Mouse (Mus musculus): Measurements from ENCODE around the gene Kremen1. TPM values are rescaled to one million over a fixed set of nuclear protein-coding genes. Genes with fewer than 3 reads are reported as not detected.

Gene Kremen1
- total and polyA plus RNA-seq, 2 experiments from 2014 or later, result 2.3 to 11.2 TPM

DNA sequence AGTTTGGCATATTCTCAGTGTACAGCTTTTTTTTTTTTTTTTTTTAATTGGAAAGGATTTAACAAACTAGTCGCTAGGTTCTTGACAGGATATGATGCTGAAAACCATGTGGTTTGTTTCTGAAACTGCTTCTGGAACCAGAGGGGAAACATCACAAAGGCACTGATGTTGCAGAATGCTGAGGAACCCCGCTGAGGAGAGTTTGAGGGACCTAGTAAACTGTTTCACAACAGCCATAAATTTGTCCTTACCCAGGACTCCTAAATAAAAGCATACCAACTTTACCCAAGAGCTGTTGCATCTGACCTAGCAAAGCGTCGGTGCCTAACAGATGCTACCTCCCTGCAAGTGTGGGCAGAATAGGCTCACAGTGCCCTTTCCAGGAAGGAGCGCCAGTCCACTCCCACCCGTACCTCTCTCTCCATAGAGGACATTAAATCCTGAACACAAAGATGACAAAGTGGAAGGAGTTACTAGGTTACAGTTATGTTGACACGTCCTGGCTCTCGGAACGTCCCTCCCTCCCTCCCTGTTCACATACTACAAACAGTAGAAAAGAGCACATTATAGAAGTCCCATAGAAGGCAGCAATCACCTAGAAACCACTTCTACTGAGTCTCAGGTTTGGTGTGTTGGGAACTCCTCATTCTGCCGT, 1.3 kb downstream of the Kremen1 start:
- WGBS, result 56% methylated on average over 10 of the region's 10 CpGs
- Histone ChIP-seq H3K4me2 (ENCODE audit: low read depth, low read length, poor library complexity, severe bottlenecking) (peak overlapping the region; percentile 85), H3K36me3 (ENCODE audit: insufficient read depth, low read length) (no peaks in the 10 kb centered on the region), H3K4me3 (ENCODE audit: low read depth, low read length) (no peak overlapping the region; the same call in 1 of the 2 replicates), H3K4me1 (ENCODE audit: insufficient read depth, low read length) (peaks cover 3% of the 10 kb centered on the region; the same call in 1 of the 2 replicates), H3K27me3 (ENCODE audit: insufficient read depth, low read length) (no peaks in the 10 kb centered on the region), H3K27ac (ENCODE audit: low read depth, low read length) (no peak overlapping the region), H3K9me3 (ENCODE audit: low read length) (no peaks in the 10 kb centered on the region), H3K9ac (replicated peaks; ENCODE audit: low read length, poor library complexity, severe bottlenecking) (no peak overlapping the region)
- DNase-seq (ENCODE audit: low spot score) (no peak), ATAC-seq (ENCODE audit: low FRiP score) (no peak)
- TF ChIP-seq CTCF (IDR thresholded peaks at IDR 0.05), result no peak

DNA sequence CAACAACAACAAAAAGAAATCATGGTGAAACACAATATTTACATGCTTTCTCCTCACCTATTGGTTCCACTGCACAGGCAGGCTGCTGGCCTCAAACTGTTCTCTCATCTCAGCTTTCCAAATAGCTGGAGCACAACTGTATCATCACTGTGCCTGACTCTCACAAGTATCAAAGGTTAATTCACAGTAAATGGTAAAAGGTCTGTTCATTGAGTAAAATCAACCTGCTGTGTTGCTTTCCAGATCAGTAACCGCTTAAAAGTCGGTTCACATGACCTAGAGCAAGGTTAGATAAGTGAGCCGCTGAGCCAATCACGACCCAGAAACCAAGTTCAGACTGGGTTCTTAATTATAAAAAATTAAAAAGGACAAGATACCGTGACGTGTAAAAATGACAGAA, 3.3 kb downstream of the Kremen1 start:
- DNase-seq (ENCODE audit: low spot score) (no peak), ATAC-seq (ENCODE audit: low FRiP score) (no peak)
- 95% methylated on average over 6 of the region's 6 CpGs for WGBS
- Histone ChIP-seq H3K36me3 (ENCODE audit: insufficient read depth, low read length) (no peaks in the 10 kb centered on the region), H3K9me3 (ENCODE audit: low read length) (no peaks in the 10 kb centered on the region), H3K4me3 (ENCODE audit: low read depth, low read length) (no peak overlapping the region), H3K9ac (replicated peaks; ENCODE audit: low read length, poor library complexity, severe bottlenecking) (no peak overlapping the region), H3K4me1 (ENCODE audit: insufficient read depth, low read length) (peaks cover 3% of the 10 kb centered on the region; the same call in 1 of the 2 replicates), H3K4me2 (ENCODE audit: low read depth, low read length, poor library complexity, severe bottlenecking) (no peak overlapping the region), H3K27ac (ENCODE audit: low read depth, low read length) (no peak overlapping the region), H3K27me3 (ENCODE audit: insufficient read depth, low read length) (no peaks in the 10 kb centered on the region)
- no peak for TF ChIP-seq CTCF (IDR thresholded peaks at IDR 0.05)

DNA sequence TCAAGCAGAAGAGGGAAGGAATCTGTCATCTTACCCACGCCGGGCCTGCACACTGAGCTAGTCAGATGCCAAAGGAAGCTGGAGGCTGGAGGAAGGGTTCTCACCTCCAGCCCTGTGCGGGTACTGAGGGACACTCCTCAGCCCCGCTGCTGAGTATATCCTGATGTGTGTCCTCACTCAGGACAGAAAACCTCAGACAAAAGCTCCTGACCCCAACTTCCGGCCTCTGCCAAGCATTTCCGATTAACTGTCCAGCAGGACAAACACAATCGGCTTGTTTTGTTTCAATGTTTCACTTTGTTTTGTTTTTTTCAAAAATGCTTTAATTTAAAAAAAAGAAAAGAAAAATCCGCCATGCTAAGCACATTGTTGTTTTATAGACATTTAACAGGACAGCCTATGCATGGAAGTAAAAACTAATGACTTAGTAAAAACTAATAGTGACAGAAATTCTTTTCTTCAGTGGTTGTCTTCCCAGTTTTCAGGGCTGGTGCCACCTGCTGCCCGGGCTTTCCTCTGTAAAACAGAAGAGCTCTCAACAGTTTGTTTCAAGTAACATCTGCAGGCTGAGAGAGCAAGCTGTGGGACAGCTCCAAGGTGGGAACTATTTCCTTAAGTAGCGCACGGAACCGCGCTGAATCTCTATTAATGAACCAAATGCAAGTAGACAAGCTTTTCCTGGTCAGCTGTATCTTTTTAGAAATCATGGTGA, 4.1 kb downstream of the Kremen1 start:
- peaks cover 3% of the 10 kb centered on the region; the same call in 1 of the 2 replicates for H3K4me1 ChIP-seq (ENCODE audit: insufficient read depth, low read length)
- H3K9ac ChIP-seq (replicated peaks; ENCODE audit: low read length, poor library complexity, severe bottlenecking), result no peak overlapping the region
- WGBS, result 87% methylated on average over 13 of the region's 13 CpGs
- no peak overlapping the region for H3K27ac ChIP-seq (ENCODE audit: low read depth, low read length)
- H3K4me3 ChIP-seq (ENCODE audit: low read depth, low read length), result no peak overlapping the region
- peak; percentile 9; the same call in 1 of the 2 replicates for TF ChIP-seq CTCF (IDR thresholded peaks at IDR 0.05)
- H3K9me3 ChIP-seq (ENCODE audit: low read length), result no peaks in the 10 kb centered on the region
- H3K36me3 ChIP-seq (ENCODE audit: insufficient read depth, low read length), result no peaks in the 10 kb centered on the region
- H3K4me2 ChIP-seq (ENCODE audit: low read depth, low read length, poor library complexity, severe bottlenecking), result no peak overlapping the region
- H3K27me3 ChIP-seq (ENCODE audit: insufficient read depth, low read length), result no peaks in the 10 kb centered on the region
- ATAC-seq (ENCODE audit: low FRiP score) (no peak), DNase-seq (ENCODE audit: low spot score) (no peak)

DNA sequence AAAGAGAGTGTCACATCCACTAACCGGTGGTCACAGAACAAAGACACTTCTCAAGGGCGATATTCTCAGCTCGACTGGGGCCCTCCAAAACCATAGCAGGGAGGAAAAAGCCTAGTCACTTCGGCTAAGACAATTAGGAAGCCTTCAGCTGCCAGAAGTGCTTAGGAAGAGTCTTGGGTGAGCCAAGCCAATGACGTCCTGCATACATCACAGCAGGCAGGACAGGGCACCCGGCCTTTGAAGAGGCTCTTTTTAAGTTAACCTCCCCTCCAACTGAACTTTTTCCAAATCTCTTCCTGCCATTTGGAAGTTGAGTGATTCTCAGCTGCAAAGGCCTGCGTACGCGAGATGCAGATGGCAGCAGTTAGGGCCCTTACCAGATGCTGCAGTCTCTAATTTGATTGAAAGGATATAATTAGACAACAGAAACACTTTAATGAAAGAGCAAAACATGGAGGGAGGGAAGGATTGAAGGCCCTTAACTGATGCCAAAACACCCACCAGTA, 5.8 kb downstream of the Kremen1 start:
- 41% methylated on average over 9 of the region's 9 CpGs for WGBS
- Histone ChIP-seq H3K4me2 (ENCODE audit: low read depth, low read length, poor library complexity, severe bottlenecking) (no peak overlapping the region), H3K36me3 (ENCODE audit: insufficient read depth, low read length) (no peaks in the 10 kb centered on the region), H3K27ac (ENCODE audit: low read depth, low read length) (no peak overlapping the region), H3K9me3 (ENCODE audit: low read length) (no peaks in the 10 kb centered on the region), H3K4me1 (ENCODE audit: insufficient read depth, low read length) (peaks cover 3% of the 10 kb centered on the region; the same call in 1 of the 2 replicates), H3K27me3 (ENCODE audit: insufficient read depth, low read length) (no peaks in the 10 kb centered on the region), H3K4me3 (ENCODE audit: low read depth, low read length) (no peak overlapping the region), H3K9ac (replicated peaks; ENCODE audit: low read length, poor library complexity, severe bottlenecking) (no peak overlapping the region)
- no peak for TF ChIP-seq CTCF (IDR thresholded peaks at IDR 0.05)
- DNase-seq (ENCODE audit: low spot score), result peak; percentile 37
- ATAC-seq (ENCODE audit: low FRiP score), result no peak

DNA sequence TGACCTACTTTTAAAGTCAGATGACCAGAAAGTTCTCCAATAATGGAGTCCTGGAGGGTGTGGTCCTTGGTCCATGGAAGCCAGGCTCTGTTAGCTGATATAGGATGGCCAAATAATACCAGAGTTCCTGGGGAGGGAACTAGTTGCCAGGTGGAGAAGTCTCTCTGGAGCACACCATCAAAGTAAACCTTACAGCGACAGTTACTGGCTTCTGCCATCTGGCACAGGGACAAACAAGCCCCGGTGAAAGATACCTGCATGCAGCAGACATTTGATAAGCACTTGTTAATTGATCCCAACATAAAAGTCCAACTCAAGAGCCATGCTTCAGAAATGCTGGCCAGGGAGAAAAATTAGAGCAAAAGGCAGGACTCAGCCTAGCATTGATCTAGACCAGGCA, 7.3 kb downstream of the Kremen1 start:
- no peak for ATAC-seq (ENCODE audit: low FRiP score)
- Histone ChIP-seq H3K27ac (ENCODE audit: low read depth, low read length) (no peak overlapping the region), H3K4me2 (ENCODE audit: low read depth, low read length, poor library complexity, severe bottlenecking) (no peak overlapping the region), H3K9me3 (ENCODE audit: low read length) (no peaks in the 10 kb centered on the region), H3K4me1 (ENCODE audit: insufficient read depth, low read length) (peaks cover 3% of the 10 kb centered on the region; the same call in 1 of the 2 replicates), H3K36me3 (ENCODE audit: insufficient read depth, low read length) (no peaks in the 10 kb centered on the region), H3K9ac (replicated peaks; ENCODE audit: low read length, poor library complexity, severe bottlenecking) (no peak overlapping the region), H3K27me3 (ENCODE audit: insufficient read depth, low read length) (no peaks in the 10 kb centered on the region), H3K4me3 (ENCODE audit: low read depth, low read length) (no peak overlapping the region)
- 91% methylated on average over 2 of the region's 2 CpGs for WGBS
- TF ChIP-seq CTCF (IDR thresholded peaks at IDR 0.05), result no peak
- no peak for DNase-seq (ENCODE audit: low spot score)

DNA sequence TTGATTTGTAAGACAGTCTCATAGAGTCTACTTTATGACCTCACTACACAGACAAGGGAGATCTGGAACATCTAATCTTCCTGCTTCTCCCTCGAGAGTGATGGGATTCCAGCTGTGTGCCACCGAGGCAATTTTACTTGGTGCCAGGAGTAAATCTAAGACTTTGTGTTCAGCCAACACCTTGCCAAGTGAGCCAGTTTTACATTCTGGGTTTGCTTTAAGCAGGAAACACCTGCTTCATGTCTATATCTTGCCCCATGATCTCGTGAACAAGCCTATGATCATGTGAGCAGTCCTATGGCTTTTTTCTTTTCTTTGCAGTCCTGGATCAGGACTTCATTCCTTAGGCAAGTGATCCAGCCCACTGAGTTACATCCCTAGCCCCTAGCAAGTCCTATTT, 7.8 kb downstream of the Kremen1 start:
- Histone ChIP-seq H3K36me3 (ENCODE audit: insufficient read depth, low read length) (no peaks in the 10 kb centered on the region), H3K4me1 (ENCODE audit: insufficient read depth, low read length) (peaks cover 3% of the 10 kb centered on the region; the same call in 1 of the 2 replicates), H3K9ac (replicated peaks; ENCODE audit: low read length, poor library complexity, severe bottlenecking) (no peak overlapping the region), H3K27me3 (ENCODE audit: insufficient read depth, low read length) (no peaks in the 10 kb centered on the region), H3K4me2 (ENCODE audit: low read depth, low read length, poor library complexity, severe bottlenecking) (no peak overlapping the region), H3K27ac (ENCODE audit: low read depth, low read length) (no peak overlapping the region), H3K4me3 (ENCODE audit: low read depth, low read length) (no peak overlapping the region), H3K9me3 (ENCODE audit: low read length) (no peaks in the 10 kb centered on the region)
- DNase-seq (ENCODE audit: low spot score) (no peak), ATAC-seq (ENCODE audit: low FRiP score) (no peak)
- no peak for TF ChIP-seq CTCF (IDR thresholded peaks at IDR 0.05)
- WGBS, result 65% methylated on average over 3 of the region's 3 CpGs

Data from midbrain, postnatal 0 days (tissue).